Mouse (Mus musculus) myocyte (in vitro differentiated cells): ENCODE measurements around the gene Krt31. TPM values are rescaled to one million over a fixed set of nuclear protein-coding genes. Genes with fewer than 3 reads are reported as not detected.

Source experiments
- H3K27me3 ChIP-seq: one replicate; pipeline ENCODE4 v1.6.1; 2011; ENCODE audit not compliant: control insufficient read depth, insufficient read depth, insufficient read length
- H3K36me3 ChIP-seq: one replicate; pipeline ENCODE4 v1.6.1; 2011; ENCODE audit not compliant: control insufficient read depth, insufficient read depth
- H3K4me2 ChIP-seq: one replicate; pipeline ENCODE4 v1.6.1; 2011; ENCODE audit warnings: low read depth, control low read depth
- H3K4me3 ChIP-seq: one replicate; pipeline ENCODE4 v1.5.1; 2011; ENCODE audit warnings: mild to moderate bottlenecking, control low read depth, moderate library complexity
- H3K79me2 ChIP-seq: one replicate; pipeline ENCODE4 v1.6.1; 2011; ENCODE audit not compliant: control insufficient read depth, insufficient read depth
- H3ac ChIP-seq: one replicate; pipeline ENCODE4 v1.6.1; 2011; ENCODE audit not compliant: control insufficient read depth, insufficient read length
- CEBPB ChIP-seq: IDR thresholded peaks from 2 replicates; pipeline ENCODE4 v1.6.1; 2011; ENCODE audit warnings: mild to moderate bottlenecking, moderate library complexity; ENCODE audit not compliant: poor library complexity, insufficient read depth, severe bottlenecking
- E2F4 ChIP-seq: IDR thresholded peaks from one replicate; pipeline ENCODE4 v1.6.1; 2011; ENCODE audit warnings: mild to moderate bottlenecking, control low read depth, moderate library complexity; ENCODE audit not compliant: insufficient read depth
- MAX ChIP-seq: IDR thresholded peaks from one replicate; pipeline ENCODE4 v1.6.1; 2011; ENCODE audit warnings: low read depth, mild to moderate bottlenecking, control low read depth
- MYOD1 ChIP-seq, 3 experiments: IDR thresholded peaks; one replicate each; pipeline ENCODE4 v1.6.1; 2011; ENCODE audit warnings: control low read depth in 2 of 3, low read depth in 2 of 3, mild to moderate bottlenecking in 2 of 3, moderate library complexity in 1 of 3; ENCODE audit not compliant: insufficient read length in 2 of 3, control insufficient read depth in 1 of 3
- MYOG ChIP-seq, 3 experiments: IDR thresholded peaks; one replicate each; pipeline ENCODE4 v1.6.1; 2011; ENCODE audit warnings: control low read depth in 2 of 3, low read depth in 2 of 3, mild to moderate bottlenecking in 2 of 3; ENCODE audit not compliant: insufficient read length in 2 of 3, control insufficient read depth in 1 of 3, insufficient read depth in 1 of 3
- POLR2A ChIP-seq: IDR thresholded peaks from one replicate; pipeline ENCODE4 v1.6.1; 2011; ENCODE audit warnings: low read depth, mild to moderate bottlenecking, control low read depth, moderate library complexity; ENCODE audit not compliant: insufficient read length
- POLR2AphosphoS2 ChIP-seq: IDR thresholded peaks from one replicate; pipeline ENCODE4 v1.6.1; 2011; ENCODE audit warnings: low read depth, control low read depth; ENCODE audit not compliant: insufficient read length
- REST ChIP-seq: IDR thresholded peaks from one replicate; pipeline ENCODE4 v1.6.1; 2011; ENCODE audit warnings: mild to moderate bottlenecking, control low read depth, moderate library complexity; ENCODE audit not compliant: insufficient read depth, insufficient read length
- SRF ChIP-seq: IDR thresholded peaks from one replicate; pipeline ENCODE4 v1.6.1; 2011; ENCODE audit warnings: low read depth; ENCODE audit not compliant: control insufficient read depth, insufficient read length
- TCF12 ChIP-seq: IDR thresholded peaks from one replicate; pipeline ENCODE4 v1.6.1; 2011; ENCODE audit warnings: mild to moderate bottlenecking, control low read depth; ENCODE audit not compliant: poor library complexity, insufficient read depth, severe bottlenecking
- TCF3 ChIP-seq: IDR thresholded peaks from one replicate; pipeline ENCODE4 v1.6.1; 2011; ENCODE audit warnings: low read depth, control low read depth; ENCODE audit not compliant: insufficient read length
- USF1 ChIP-seq: IDR thresholded peaks from one replicate; pipeline ENCODE4 v1.6.1; 2011; ENCODE audit warnings: low read depth, mild to moderate bottlenecking, control low read depth, moderate library complexity
- polyA plus RNA-seq: library from polyadenylated mRNA; unstranded; fragments of >200 nt; fragmentation: generic; extraction: Trizol; gene quantifications from one replicate; pipeline ENCODE4 v1.2.1, GENCODE M21; 2012; ENCODE audit warnings: missing spikeins

Gene Krt31
- polyA plus RNA-seq, 1 experiment = 0.89 TPM

GRCm38 (mm10) chr11:100008336-100008735 is 42.0 kb downstream of the Krt31 start:
- Histone ChIP-seq H3K36me3 (no peaks in the 10 kb centered on the region), H3K4me2 (no peak overlapping the region), H3ac (no peak overlapping the region), H3K4me3 (no peak overlapping the region), H3K27me3 (no peaks in the 10 kb centered on the region), H3K79me2 (no peaks in the 10 kb centered on the region)
- TF ChIP-seq TCF3 (no peak), MAX (no peak), MYOD1 (IDR thresholded peaks at IDR 0.05; ENCODE audit: control insufficient read depth in 1 of 3, insufficient read length in 2 of 3, low read depth in 2 of 3) (no peak), POLR2AphosphoS2 (no peak), SRF (no peak), MYOG (IDR thresholded peaks at IDR 0.05; ENCODE audit: control insufficient read depth in 1 of 3, insufficient read depth in 1 of 3, insufficient read length in 2 of 3, low read depth in 2 of 3) (no peak), CEBPB (no peak), POLR2A (no peak), USF1 (no peak), E2F4 (no peak)

GRCm38 (mm10) chr11:100006624-100007023 is 43.7 kb downstream of the Krt31 start:
- Histone ChIP-seq H3K4me3 (no peak overlapping the region), H3K4me2 (no peak overlapping the region), H3K36me3 (no peaks in the 10 kb centered on the region), H3ac (no peak overlapping the region), H3K27me3 (no peaks in the 10 kb centered on the region), H3K79me2 (no peaks in the 10 kb centered on the region)
- TF ChIP-seq SRF = no peak
- no peak for TF ChIP-seq CEBPB
- no peak for TF ChIP-seq TCF12
- no peak for TF ChIP-seq E2F4
- no peak for TF ChIP-seq POLR2A
- no peak for TF ChIP-seq REST
- TF ChIP-seq TCF3 = no peak
- TF ChIP-seq USF1 = no peak
- no peak for TF ChIP-seq MYOD1 (IDR thresholded peaks at IDR 0.05; ENCODE audit: control insufficient read depth in 1 of 3, insufficient read length in 2 of 3, low read depth in 2 of 3)
- no peak for TF ChIP-seq MAX
- no peak for TF ChIP-seq MYOG (IDR thresholded peaks at IDR 0.05; ENCODE audit: control insufficient read depth in 1 of 3, insufficient read depth in 1 of 3, insufficient read length in 2 of 3, low read depth in 2 of 3)
- TF ChIP-seq POLR2AphosphoS2 = no peak

- H3K4me2 ChIP-seq = no peak overlapping the region
- H3K36me3 ChIP-seq = no peaks in the 10 kb centered on the region
- no peaks in the 10 kb centered on the region for H3K27me3 ChIP-seq
- H3K4me3 ChIP-seq = no peak overlapping the region
- H3ac ChIP-seq = no peak overlapping the region
- no peaks in the 10 kb centered on the region for H3K79me2 ChIP-seq
- no peak for TF ChIP-seq CEBPB
- TF ChIP-seq MYOG (IDR thresholded peaks at IDR 0.05; ENCODE audit: control insufficient read depth in 1 of 3, insufficient read depth in 1 of 3, insufficient read length in 2 of 3, low read depth in 2 of 3) = no peak
- TF ChIP-seq POLR2AphosphoS2 = no peak
- no peak for TF ChIP-seq TCF3
- no peak for TF ChIP-seq SRF
- no peak for TF ChIP-seq MAX
Measured at GRCm38 (mm10) chr11:100005905-100006304, 44.4 kb downstream of the Krt31 start.

- H3K79me2 ChIP-seq = no peaks in the 10 kb centered on the region
- no peaks in the 10 kb centered on the region for H3K27me3 ChIP-seq
- TF ChIP-seq USF1 (no peak), MYOG (IDR thresholded peaks at IDR 0.05; ENCODE audit: control insufficient read depth in 1 of 3, insufficient read depth in 1 of 3, insufficient read length in 2 of 3, low read depth in 2 of 3) (no peak), POLR2AphosphoS2 (no peak), CEBPB (no peak), SRF (no peak), TCF3 (no peak), TCF12 (no peak), POLR2A (no peak), E2F4 (no peak), REST (no peak), MAX (no peak), MYOD1 (IDR thresholded peaks at IDR 0.05; ENCODE audit: control insufficient read depth in 1 of 3, insufficient read length in 2 of 3, low read depth in 2 of 3) (no peak)
- H3K4me3 ChIP-seq = no peak overlapping the region
- H3K4me2 ChIP-seq = no peak overlapping the region
- H3K36me3 ChIP-seq = no peaks in the 10 kb centered on the region
- no peak overlapping the region for H3ac ChIP-seq
Measured at GRCm38 (mm10) chr11:100004846-100005245, 45.5 kb downstream of the Krt31 start.

GRCm38 (mm10) chr11:99999091-99999490 is 51.3 kb downstream of the Krt31 start:
- Histone ChIP-seq H3K4me2 (no peak overlapping the region), H3K36me3 (no peaks in the 10 kb centered on the region), H3K79me2 (no peaks in the 10 kb centered on the region), H3K4me3 (no peak overlapping the region), H3ac (no peak overlapping the region), H3K27me3 (peaks cover 19% of the 10 kb centered on the region)
- TF ChIP-seq MYOD1 (IDR thresholded peaks at IDR 0.05; ENCODE audit: control insufficient read depth in 1 of 3, insufficient read length in 2 of 3, low read depth in 2 of 3) = no peak
- no peak for TF ChIP-seq SRF
- TF ChIP-seq TCF12 = no peak
- no peak for TF ChIP-seq USF1
- no peak for TF ChIP-seq TCF3
- TF ChIP-seq POLR2A = no peak
- TF ChIP-seq REST = no peak
- TF ChIP-seq MYOG (IDR thresholded peaks at IDR 0.05; ENCODE audit: control insufficient read depth in 1 of 3, insufficient read depth in 1 of 3, insufficient read length in 2 of 3, low read depth in 2 of 3) = no peak
- TF ChIP-seq E2F4 = no peak
- no peak for TF ChIP-seq POLR2AphosphoS2
- no peak for TF ChIP-seq CEBPB

Other genes with a start within 250 kb of the Krt31 start
- not detected for gene Gm11554, start 246.1 kb downstream of the Krt31 start, polyA plus RNA-seq
- not detected for gene Krtap4-13, start 240.7 kb downstream of the Krt31 start, polyA plus RNA-seq
- not detected for gene Gm11564, start 234.9 kb downstream of the Krt31 start, polyA plus RNA-seq
- not detected for gene 2300003K06Rik, start 212.5 kb downstream of the Krt31 start, polyA plus RNA-seq
- not detected for gene Krtap4-16, start 198.9 kb downstream of the Krt31 start, polyA plus RNA-seq
- not detected for gene Gm11568, start 192.6 kb downstream of the Krt31 start, polyA plus RNA-seq
- gene Gm11559, start 186.1 kb downstream of the Krt31 start, polyA plus RNA-seq = not detected
- not detected for gene Krtap9-1, start 177.2 kb downstream of the Krt31 start, polyA plus RNA-seq
- not detected for gene Gm11567, start 171.4 kb downstream of the Krt31 start, polyA plus RNA-seq
- gene Krtap31-1, start 142.6 kb downstream of the Krt31 start, polyA plus RNA-seq = not detected
- gene Gm11565, start 135.8 kb downstream of the Krt31 start, polyA plus RNA-seq = not detected
- gene Krtap31-2, start 114.3 kb downstream of the Krt31 start, polyA plus RNA-seq = not detected
- not detected for gene Krtap9-5, start 102.1 kb downstream of the Krt31 start, polyA plus RNA-seq
- not detected for gene Krtap29-1, start 71.5 kb downstream of the Krt31 start, polyA plus RNA-seq
- gene Krtap16-1, start 64.0 kb downstream of the Krt31 start, polyA plus RNA-seq = not detected
- gene Krtap17-1, start 56.6 kb downstream of the Krt31 start, polyA plus RNA-seq = not detected
- gene Krt33a, start 34.3 kb downstream of the Krt31 start, polyA plus RNA-seq = not detected
- 0.06 TPM for gene Krt33b, start 20.7 kb downstream of the Krt31 start, polyA plus RNA-seq
- not detected for gene Krt34, start 9.0 kb downstream of the Krt31 start, polyA plus RNA-seq
- gene Krt32, start 37.7 kb upstream of the Krt31 start, polyA plus RNA-seq = not detected
- gene Krt35, start 45.7 kb upstream of the Krt31 start, polyA plus RNA-seq = not detected
- gene Krt36, start 55.1 kb upstream of the Krt31 start, polyA plus RNA-seq = not detected
- gene Krt13, start 71.0 kb upstream of the Krt31 start, polyA plus RNA-seq = 2.9 TPM
- gene Krt15, start 85.4 kb upstream of the Krt31 start, polyA plus RNA-seq = 0.02 TPM
- gene Krt19, start 98.1 kb upstream of the Krt31 start, polyA plus RNA-seq = 0.85 TPM
- gene Krt9, start 142.7 kb upstream of the Krt31 start, polyA plus RNA-seq = not detected
- gene Krt14, start 157.0 kb upstream of the Krt31 start, polyA plus RNA-seq = 9.9 TPM
- gene Krt16, start 198.4 kb upstream of the Krt31 start, polyA plus RNA-seq = 0.10 TPM
- gene Krt17, start 210.5 kb upstream of the Krt31 start, polyA plus RNA-seq = not detected
- gene Krt42, start 219.3 kb upstream of the Krt31 start, polyA plus RNA-seq = not detected